Mouse (Mus musculus) bone marrow, adult 2 months (tissue): ENCODE measurements around the gene Ulk4. TPM values are rescaled to one million over a fixed set of nuclear protein-coding genes. Genes with fewer than 3 reads are reported as not detected.

Experiments used
- H3K27ac ChIP-seq: fragments of 200-500 bp; 2 replicates; pipeline ENCODE4 v1.5.1; 2012; ENCODE audit warnings: low read depth, mild to moderate bottlenecking, control low read depth, inconsistent platforms, low read length; ENCODE audit not compliant: control insufficient read depth, poor library complexity, insufficient read depth
- H3K4me1 ChIP-seq: fragments of 200-500 bp; 2 replicates; pipeline ENCODE4 v1.6.1; 2011; ENCODE audit warnings: low read length; ENCODE audit not compliant: control insufficient read depth, insufficient read depth
- H3K4me3 ChIP-seq: fragments of 200-500 bp; replicated peaks from 2 replicates; pipeline ENCODE3; 2011; ENCODE audit warnings: mild to moderate bottlenecking, low read depth, low read length, control low read depth; ENCODE audit not compliant: control insufficient read depth
- CTCF ChIP-seq: fragments of 200-500 bp; IDR thresholded peaks from 2 replicates; pipeline ENCODE4 v1.5.1; 2011; ENCODE audit warnings: low read length, control low read depth; ENCODE audit not compliant: control insufficient read depth, insufficient read depth
- POLR2A ChIP-seq: fragments of 200-500 bp; IDR thresholded peaks from 2 replicates; pipeline ENCODE4 v1.6.1; 2011; ENCODE audit warnings: low read depth, mild to moderate bottlenecking, control low read depth, low read length, borderline replicate concordance; ENCODE audit not compliant: control insufficient read depth
- WGBS: fragments of 180-500 bp; shearing (Covaris S2); methylation state at CpG from one replicate; pipeline ENCODE4 v1.1.7; 2018; 5-methylcytosine and 5-hydroxymethylcytosine counted together
- polyA plus RNA-seq: library from polyadenylated mRNA; stranded (reverse); fragments of >200 nt; gene quantifications from 2 replicates; pipeline ENCODE4 v1.2.4, GENCODE M21; 2011; ENCODE audit warnings: low replicate concordance; ENCODE audit not compliant: missing spikeins, insufficient read depth, insufficient read length

Gene Ulk4
- polyA plus RNA-seq, 1 experiment: not detected

DNA sequence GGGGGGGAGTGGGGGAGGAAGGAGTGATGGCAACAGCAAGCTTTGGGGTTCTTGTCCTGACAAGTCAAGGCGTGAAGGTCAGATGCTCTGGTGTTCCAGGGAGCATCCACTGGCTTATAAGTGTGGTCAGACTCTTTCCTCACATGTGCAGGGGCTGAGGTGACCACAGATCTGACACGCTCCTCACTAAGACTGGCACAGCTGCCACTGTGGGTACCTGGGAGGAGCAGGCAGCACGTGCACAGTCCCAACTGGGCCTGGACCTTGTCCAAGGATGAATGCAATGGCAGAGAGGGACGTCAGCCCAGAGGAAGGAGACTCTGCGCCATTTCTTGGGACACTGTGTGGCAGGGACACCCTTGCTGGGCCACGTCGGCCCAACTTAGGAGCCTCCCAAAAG lies 295.2 kb downstream of the Ulk4 start:
- WGBS: 65% methylated on average over 7 of the region's 7 CpGs
- H3K4me3 ChIP-seq: no peak overlapping the region
- no peak for TF ChIP-seq POLR2A
- TF ChIP-seq CTCF: no peak
- H3K4me1 ChIP-seq: no peaks in the 10 kb centered on the region
- H3K27ac ChIP-seq: no peak overlapping the region

DNA sequence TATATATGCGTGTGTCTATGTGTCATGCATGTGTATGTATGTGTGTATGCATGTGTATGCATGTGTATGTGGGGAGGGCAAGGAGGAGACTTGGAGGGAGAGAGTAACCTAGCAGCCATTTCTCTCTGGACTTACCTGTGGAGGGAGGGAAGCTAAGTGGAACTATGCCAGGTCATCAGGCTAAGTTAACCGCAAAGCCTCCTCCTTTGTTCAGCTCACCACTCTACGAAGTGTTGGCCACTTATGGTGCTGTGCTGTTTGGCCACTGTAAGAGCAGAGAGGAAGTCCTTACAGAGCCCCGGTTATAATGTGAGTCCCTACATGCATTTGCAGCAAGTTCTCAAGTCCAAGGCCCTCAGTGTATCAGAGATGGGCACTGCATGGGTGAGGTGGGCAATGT lies 300.1 kb downstream of the Ulk4 start:
- 90% methylated on average over 4 of the region's 4 CpGs for WGBS
- H3K4me3 ChIP-seq: no peak overlapping the region
- no peaks in the 10 kb centered on the region for H3K4me1 ChIP-seq
- no peak overlapping the region for H3K27ac ChIP-seq
- TF ChIP-seq POLR2A (no peak), CTCF (no peak)

DNA sequence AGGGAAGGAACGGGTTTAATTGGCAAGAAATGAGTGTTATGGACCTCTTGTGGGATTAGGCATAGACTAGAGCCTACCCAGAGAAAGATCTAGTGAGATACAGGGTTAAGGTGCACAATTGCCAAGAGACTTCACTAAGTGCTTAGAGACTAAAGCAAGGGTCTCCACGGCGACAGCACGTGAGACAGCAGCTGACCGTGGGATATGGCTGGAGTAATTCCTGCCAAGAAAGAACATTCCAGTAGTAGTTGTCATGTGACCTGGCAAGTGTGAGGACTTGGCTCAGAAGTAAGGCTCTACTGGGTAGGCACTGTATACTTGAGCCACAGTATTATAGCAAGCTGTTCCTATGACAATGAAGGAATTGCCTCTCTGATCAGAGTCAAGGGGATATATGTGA lies 300.8 kb downstream of the Ulk4 start:
- TF ChIP-seq CTCF: no peak
- no peak overlapping the region for H3K27ac ChIP-seq
- WGBS: 85% methylated on average over 5 of the region's 5 CpGs
- no peaks in the 10 kb centered on the region for H3K4me1 ChIP-seq
- H3K4me3 ChIP-seq: no peak overlapping the region

DNA sequence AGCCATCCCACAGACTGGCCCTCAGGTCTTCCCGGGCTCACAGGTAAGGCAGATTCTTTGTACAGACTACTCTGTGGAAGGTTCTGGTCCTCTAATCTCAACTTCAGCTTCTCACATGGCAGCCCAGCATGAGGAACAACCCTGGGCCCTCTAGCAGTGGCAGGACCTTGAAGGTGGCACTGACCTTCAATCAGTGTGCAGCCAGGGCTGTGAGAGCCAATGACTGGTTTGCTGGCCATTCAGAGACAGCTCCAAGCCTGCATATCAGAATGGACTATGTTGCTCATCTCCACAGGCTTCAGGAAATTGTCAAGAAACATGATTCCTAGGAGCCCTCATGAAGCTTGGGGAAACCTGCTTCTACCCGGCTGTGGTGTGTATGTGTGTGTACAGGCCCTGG lies 302.8 kb downstream of the Ulk4 start:
- no peak overlapping the region for H3K27ac ChIP-seq
- H3K4me1 ChIP-seq: no peaks in the 10 kb centered on the region
- no peak overlapping the region for H3K4me3 ChIP-seq
- WGBS: 68% methylated on average over 2 of the region's 2 CpGs
- TF ChIP-seq CTCF (no peak), POLR2A (no peak)

DNA sequence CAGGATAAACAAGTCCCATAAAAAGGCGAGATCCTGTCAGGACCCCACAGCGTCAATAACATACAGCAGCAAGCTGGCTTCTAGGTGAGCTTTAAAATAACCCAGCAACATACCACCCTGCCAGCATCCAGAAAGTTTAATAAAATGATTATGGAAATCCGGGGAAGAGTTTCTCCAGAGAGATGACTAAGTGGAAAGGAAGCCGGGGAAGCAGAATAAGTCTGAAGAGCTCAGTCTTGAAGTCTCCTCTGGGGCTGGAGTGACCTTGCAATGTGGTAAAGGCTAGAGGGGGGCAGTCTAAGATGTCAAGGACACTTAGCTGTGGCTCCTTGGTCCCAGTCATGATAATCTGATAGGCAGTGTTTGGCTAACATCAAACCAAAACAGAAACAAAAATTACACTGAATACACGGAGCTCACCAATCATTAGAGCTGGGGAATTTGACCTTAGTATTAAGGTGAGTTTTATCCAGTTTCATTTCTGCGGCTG lies 303.9 kb downstream of the Ulk4 start:
- Histone ChIP-seq H3K4me3 (no peak overlapping the region), H3K27ac (no peak overlapping the region), H3K4me1 (no peaks in the 10 kb centered on the region)
- no peak for TF ChIP-seq POLR2A
- no peak for TF ChIP-seq CTCF
- WGBS: 76% methylated on average over 6 of the region's 6 CpGs

DNA sequence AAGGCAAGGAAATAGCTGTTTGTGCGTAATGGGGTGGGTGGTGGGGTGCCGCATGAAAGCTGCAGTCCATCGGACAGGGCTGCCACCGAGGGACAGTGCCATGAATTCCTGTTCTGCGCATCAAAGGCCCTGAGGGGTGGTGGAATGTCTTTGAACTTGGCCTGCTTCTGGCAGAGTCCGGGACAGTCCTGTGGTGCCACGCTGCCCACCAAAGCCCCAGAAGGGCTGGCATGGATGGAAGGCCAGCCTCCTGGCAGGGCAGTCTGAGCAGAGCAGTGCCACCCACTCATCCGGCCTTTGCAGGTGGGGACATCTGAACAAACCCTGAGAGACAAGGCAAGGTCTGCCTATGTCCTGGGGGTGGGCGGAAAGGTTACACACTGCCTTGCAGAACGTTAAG lies 312.0 kb downstream of the Ulk4 start:
- Histone ChIP-seq H3K4me1 (no peaks in the 10 kb centered on the region; the same call in 1 of the 2 replicates), H3K27ac (no peak overlapping the region), H3K4me3 (no peak overlapping the region)
- TF ChIP-seq POLR2A: no peak
- no peak for TF ChIP-seq CTCF
- 92% methylated on average over 10 of the region's 10 CpGs for WGBS

DNA sequence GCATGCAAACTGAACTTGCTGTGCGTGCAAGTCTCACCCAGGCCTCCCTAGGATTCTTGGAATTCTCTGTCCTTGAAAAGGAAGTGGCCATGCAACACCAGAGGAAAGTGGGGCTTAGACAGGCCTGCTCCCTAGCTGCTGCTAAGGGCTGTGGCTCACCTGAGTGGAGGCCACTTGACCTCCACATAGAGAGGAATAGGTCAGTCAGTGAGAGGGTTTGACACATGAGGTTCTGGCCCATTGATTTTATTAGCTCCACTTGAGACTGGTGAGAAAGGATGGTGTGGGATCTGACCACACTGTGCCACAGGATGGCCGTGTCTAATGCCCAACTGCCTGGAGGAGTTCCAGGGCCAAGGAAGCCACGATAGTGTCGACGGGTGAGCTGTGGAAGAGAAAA lies 312.8 kb downstream of the Ulk4 start:
- WGBS: 88% methylated on average over 5 of the region's 5 CpGs
- no peak overlapping the region for H3K4me3 ChIP-seq
- no peak for TF ChIP-seq CTCF
- TF ChIP-seq POLR2A: no peak
- H3K4me1 ChIP-seq: no peaks in the 10 kb centered on the region; the same call in 1 of the 2 replicates
- H3K27ac ChIP-seq: no peak overlapping the region

DNA sequence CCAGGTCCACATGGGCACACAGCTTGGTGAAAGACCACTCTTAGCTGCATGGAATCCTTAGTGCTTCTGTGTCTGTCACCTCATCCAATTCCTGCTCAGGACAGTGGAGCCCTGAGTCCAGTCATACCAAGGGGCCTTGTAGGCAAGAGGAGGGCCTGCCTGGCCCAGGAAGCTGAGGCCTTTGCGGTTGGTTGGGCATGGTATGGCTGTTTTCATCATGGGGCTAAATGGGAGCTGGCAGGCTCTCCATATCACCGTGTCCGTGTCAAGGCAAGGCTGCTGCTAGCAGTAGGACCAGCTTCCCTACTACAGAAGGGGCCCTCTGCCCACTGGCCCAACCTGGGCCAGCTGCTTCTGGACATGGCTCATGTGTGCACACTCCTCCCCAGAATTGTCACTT lies 313.3 kb downstream of the Ulk4 start:
- H3K4me3 ChIP-seq: no peak overlapping the region
- no peak overlapping the region for H3K27ac ChIP-seq
- H3K4me1 ChIP-seq: no peaks in the 10 kb centered on the region; the same call in 1 of the 2 replicates
- no peak for TF ChIP-seq CTCF
- no peak for TF ChIP-seq POLR2A
- 97% methylated on average over 3 of the region's 3 CpGs for WGBS

DNA sequence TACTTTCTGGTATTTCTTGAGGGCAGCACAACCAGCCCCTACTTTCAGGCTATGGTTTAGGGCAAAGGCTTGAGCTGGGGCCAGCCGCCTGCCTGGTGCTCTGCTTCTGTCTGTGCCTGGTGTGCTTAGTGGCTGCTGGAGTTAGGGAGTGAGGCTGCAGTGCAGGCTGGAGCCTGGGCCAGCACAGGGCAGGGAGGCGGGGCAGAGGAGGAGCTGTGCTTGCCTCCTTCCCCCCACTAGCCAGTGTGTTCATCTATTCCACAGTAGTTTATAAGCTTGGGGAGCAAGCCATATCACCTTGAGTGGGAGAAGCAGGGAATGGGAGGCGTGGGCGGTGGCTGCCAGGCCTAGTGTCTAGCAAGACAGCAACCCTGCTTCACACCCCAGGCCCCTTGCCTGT lies 313.9 kb downstream of the Ulk4 start:
- H3K27ac ChIP-seq: no peak overlapping the region
- no peak overlapping the region for H3K4me3 ChIP-seq
- H3K4me1 ChIP-seq: no peaks in the 10 kb centered on the region; the same call in 1 of the 2 replicates
- 86% methylated on average over 4 of the region's 4 CpGs for WGBS
- TF ChIP-seq CTCF (no peak), POLR2A (no peak)
